Mouse (Mus musculus) ZHBTc4 (cell line): ENCODE data around the gene Gm5169.
"Not testable (repeated sequence)": the region's sequence is repeated elsewhere in the genome, so short reads cannot be mapped to it uniquely, and the experiment has no call there.

Experiments
- DNase-seq: peaks from one replicate; pipeline ENCODE4 v3.0.0-alpha.2; 2011; ENCODE audit warnings: low read depth, low spot score

Gene Gm5169

DNA sequence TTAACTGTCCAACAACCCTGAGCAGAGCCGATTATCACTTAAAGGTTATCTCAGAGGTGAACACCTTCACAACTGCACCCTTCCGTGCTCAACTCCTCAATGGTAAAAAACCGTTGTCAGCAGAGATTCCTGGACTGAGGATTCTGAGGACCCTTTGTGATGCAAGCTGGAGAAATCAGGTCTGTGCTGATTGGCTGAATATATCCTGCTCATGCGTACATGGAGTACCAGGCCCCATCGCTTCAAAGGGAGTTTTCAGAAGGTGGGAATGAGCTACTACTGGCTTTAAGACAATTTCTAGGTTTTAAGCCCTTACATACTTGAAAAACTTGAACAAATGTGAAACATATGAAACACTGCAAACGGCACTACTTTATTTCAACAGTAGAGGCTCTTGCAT, at the start of gene Gm5169:
TSS of gene Gm5169 (minus strand) at position 101 of the 400 bp plus-strand sequence.
- DNase-seq: not testable (repeated sequence)

DNA sequence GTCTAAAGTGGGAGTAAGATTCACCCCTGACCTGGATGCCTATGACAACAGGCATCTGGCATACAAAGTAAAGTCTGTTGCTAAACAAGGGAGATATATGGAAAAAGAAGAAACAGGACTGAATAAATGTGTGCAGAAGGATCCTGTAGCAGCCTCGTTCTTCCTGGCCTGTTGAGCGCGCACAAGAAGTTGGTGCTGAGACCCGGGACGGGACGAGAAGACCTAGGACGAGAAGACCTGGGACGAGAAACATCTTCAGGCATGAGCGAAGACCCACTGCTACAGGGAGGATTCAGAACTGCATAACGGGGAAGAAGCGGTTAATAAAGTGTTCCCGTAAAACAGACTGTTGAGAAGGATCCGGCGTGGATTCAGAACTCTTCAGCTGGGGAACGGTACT, 46.2 kb upstream of the Gm5169 start:
- not testable (repeated sequence) for DNase-seq
